8 mouse cellular contexts compared by ENCODE assay signal in genomic region chr1:91455661-91456161, GRCm38 (mm10). TPM values are rescaled to one million over a fixed set of nuclear protein-coding genes. Genes with fewer than 3 reads are reported as not detected.
DNase-seq lines count a peak whose midpoint lies in the region; ATAC-seq lines count a peak whose summit lies in the region.

No protein-coding gene starts in this region.

- ATAC-seq in lung, embryonic 16.5 days (ENCODE audit: low read depth), result no peak
- no peak for ATAC-seq in stomach, embryonic 15.5 days (ENCODE audit: insufficient read depth, low FRiP score, low read depth)
- no peak for ATAC-seq in erythroid progenitor cell, adult 5-6 weeks (replicated peaks; ENCODE audit: low FRiP score, poor library complexity, severe bottlenecking)

- WGBS in heart, embryonic 10.5 days, result 41% methylated on average over 7 of the region's 7 CpGs
- 22% methylated on average over 7 of the region's 7 CpGs for WGBS in lung, embryonic 16.5 days
- WGBS in stomach, embryonic 15.5 days, result 17% methylated on average over 7 of the region's 7 CpGs

- peaks cover 88% of the 10 kb centered on the region for H3K4me1 ChIP-seq in heart, embryonic 10.5 days
- peaks cover 69% of the 10 kb centered on the region for H3K4me1 ChIP-seq in lung, embryonic 16.5 days (replicated peaks; ENCODE audit: control insufficient read depth, insufficient read depth, low read length)
- peaks cover 69% of the 10 kb centered on the region for H3K4me1 ChIP-seq in stomach, embryonic 15.5 days

- H3K4me3 ChIP-seq in heart, embryonic 10.5 days, result 0 out of 2 replicates have a peak overlapping the region, but pooled peaks have one; percentile 9
- peak overlapping the region; percentile 14 for H3K4me3 ChIP-seq in lung, embryonic 16.5 days (ENCODE audit: low read length)
- H3K4me3 ChIP-seq in stomach, embryonic 15.5 days (replicated peaks), result peak overlapping the region; percentile 4; the same call in 1 of the 2 replicates

- DNase-seq in MN1 (ENCODE audit: low spot score), result peak; percentile 56
- peak; percentile 69 for DNase-seq in embryo, embryonic 11 days
- DNase-seq in heart, embryonic 10.5 days (ENCODE audit: low spot score), result no peak
- peak; percentile 94 for DNase-seq in kidney, adult 9 months
- no peak for DNase-seq in thymus, postnatal 10 days (ENCODE audit: low spot score in 2 of 2)

- peak overlapping the region; percentile 83 for H3K9ac ChIP-seq in lung, embryonic 16.5 days (ENCODE audit: low read length)
- H3K9ac ChIP-seq in stomach, embryonic 15.5 days, result no peak overlapping the region

- H3K9me3 ChIP-seq in heart, embryonic 10.5 days, result no peaks in the 10 kb centered on the region
- H3K9me3 ChIP-seq in lung, embryonic 16.5 days (ENCODE audit: control insufficient read depth, low read length), result no peaks in the 10 kb centered on the region
- H3K9me3 ChIP-seq in stomach, embryonic 15.5 days, result no peaks in the 10 kb centered on the region

- no peaks in the 10 kb centered on the region for H3K36me3 ChIP-seq in heart, embryonic 10.5 days
- no peaks in the 10 kb centered on the region for H3K36me3 ChIP-seq in lung, embryonic 16.5 days (ENCODE audit: control insufficient read depth, insufficient read depth, low read length)
- H3K36me3 ChIP-seq in stomach, embryonic 15.5 days, result no peaks in the 10 kb centered on the region

- peak overlapping the region; percentile 84 for H3K4me2 ChIP-seq in lung, embryonic 16.5 days (ENCODE audit: low read depth, low read length)
- peak overlapping the region; percentile 67 for H3K4me2 ChIP-seq in stomach, embryonic 15.5 days

- peak overlapping the region; percentile 67 for H3K27ac ChIP-seq in heart, embryonic 10.5 days
- H3K27ac ChIP-seq in lung, embryonic 16.5 days (ENCODE audit: low read length), result peak overlapping the region; percentile 99
- peak overlapping the region; percentile 96 for H3K27ac ChIP-seq in stomach, embryonic 15.5 days

- 0 out of 2 replicates have a peak, but pooled peaks cover 4% of the 10 kb centered on the region for H3K27me3 ChIP-seq in heart, embryonic 10.5 days (ENCODE audit: insufficient read depth, poor library complexity, severe bottlenecking)
- no peaks in the 10 kb centered on the region for H3K27me3 ChIP-seq in lung, embryonic 16.5 days (ENCODE audit: control insufficient read depth, insufficient read depth, low read depth, low read length)
- H3K27me3 ChIP-seq in stomach, embryonic 15.5 days (replicated peaks), result no peaks in the 10 kb centered on the region

RNA-seq across cellular contexts. Expression of gene Per2, which starts 3.4 kb away (rescaled TPM):
- polyA plus RNA-seq in heart, embryonic 10.5 days (2016; fragmentation: Nextera tagmentation; extraction: Ambion mirVana), result 3.2 and 4.9 TPM in 2 replicates
- 10.7 and 12.2 TPM in 2 replicates for polyA plus RNA-seq in lung, embryonic 16.5 days (2015; fragmentation: Nextera tagmentation; extraction: Ambion mirVana)
- 5.4 and 6.5 TPM in 2 replicates for polyA plus RNA-seq in stomach, embryonic 15.5 days (2015; fragmentation: Nextera tagmentation; extraction: Ambion mirVana)
- total RNA-seq in erythroid progenitor cell, adult 5-6 weeks (2015; ENCODE audit: low replicate concordance), result 0.72 and 1.3 TPM in 2 replicates
- total RNA-seq in erythroid progenitor cell, adult 5-6 weeks (2017; ENCODE audit: low replicate concordance), result 0.45 and 0.90 TPM in 2 replicates

RNA-seq across cellular contexts. Expression of gene Traf3ip1, which starts 38.7 kb away (rescaled TPM):
- polyA plus RNA-seq in heart, embryonic 10.5 days (2016; fragmentation: Nextera tagmentation; extraction: Ambion mirVana), result 6.1 and 7.3 TPM in 2 replicates
- 12.8 and 13.0 TPM in 2 replicates for polyA plus RNA-seq in lung, embryonic 16.5 days (2015; fragmentation: Nextera tagmentation; extraction: Ambion mirVana)
- 7.8 and 8.4 TPM in 2 replicates for polyA plus RNA-seq in stomach, embryonic 15.5 days (2015; fragmentation: Nextera tagmentation; extraction: Ambion mirVana)
- 0.84 and 3.6 TPM in 2 replicates for total RNA-seq in erythroid progenitor cell, adult 5-6 weeks (2015; ENCODE audit: low replicate concordance)
- total RNA-seq in erythroid progenitor cell, adult 5-6 weeks (2017; ENCODE audit: low replicate concordance), result 2.0 and 6.9 TPM in 2 replicates

RNA-seq across cellular contexts. Expression of gene Hes6, which starts 41.9 kb away (rescaled TPM):
- 70.6 and 74.2 TPM in 2 replicates for polyA plus RNA-seq in heart, embryonic 10.5 days (2016; fragmentation: Nextera tagmentation; extraction: Ambion mirVana)
- 73.2 and 77.2 TPM in 2 replicates for polyA plus RNA-seq in lung, embryonic 16.5 days (2015; fragmentation: Nextera tagmentation; extraction: Ambion mirVana)
- polyA plus RNA-seq in stomach, embryonic 15.5 days (2015; fragmentation: Nextera tagmentation; extraction: Ambion mirVana), result 82.9 and 89.5 TPM in 2 replicates
- 1.7 and 11.2 TPM in 2 replicates for total RNA-seq in erythroid progenitor cell, adult 5-6 weeks (2015; ENCODE audit: low replicate concordance)
- total RNA-seq in erythroid progenitor cell, adult 5-6 weeks (2017; ENCODE audit: low replicate concordance), result 3.5 and 4.6 TPM in 2 replicates

RNA-seq across cellular contexts. Expression of gene Ilkap, which starts 57.1 kb away (rescaled TPM):
- polyA plus RNA-seq in heart, embryonic 10.5 days (2016; fragmentation: Nextera tagmentation; extraction: Ambion mirVana), result 132 and 152 TPM in 2 replicates
- 133 and 139 TPM in 2 replicates for polyA plus RNA-seq in lung, embryonic 16.5 days (2015; fragmentation: Nextera tagmentation; extraction: Ambion mirVana)
- 119 and 128 TPM in 2 replicates for polyA plus RNA-seq in stomach, embryonic 15.5 days (2015; fragmentation: Nextera tagmentation; extraction: Ambion mirVana)
- total RNA-seq in erythroid progenitor cell, adult 5-6 weeks (2015; ENCODE audit: low replicate concordance), result 82.2 and 110 TPM in 2 replicates
- total RNA-seq in erythroid progenitor cell, adult 5-6 weeks (2017; ENCODE audit: low replicate concordance), result 101 and 110 TPM in 2 replicates

Comparison
In these comparisons a context has a peak if more than half of its experiments do, and no peak if none do; other contexts are left out.
1. DNase-seq: peak in MN1 (single experiment), embryo, embryonic 11 days (single experiment) and kidney, adult 9 months (single experiment); none in heart, embryonic 10.5 days (single experiment) and thymus, postnatal 10 days (0 of 2).
2. Peak in every context shown above with its lines, with median percentiles within 50 percentile points of each other: H3K27ac ChIP-seq and H3K4me3 ChIP-seq.